ENCODE assay signal across 26 mouse cellular contexts in the genomic region with DNA sequence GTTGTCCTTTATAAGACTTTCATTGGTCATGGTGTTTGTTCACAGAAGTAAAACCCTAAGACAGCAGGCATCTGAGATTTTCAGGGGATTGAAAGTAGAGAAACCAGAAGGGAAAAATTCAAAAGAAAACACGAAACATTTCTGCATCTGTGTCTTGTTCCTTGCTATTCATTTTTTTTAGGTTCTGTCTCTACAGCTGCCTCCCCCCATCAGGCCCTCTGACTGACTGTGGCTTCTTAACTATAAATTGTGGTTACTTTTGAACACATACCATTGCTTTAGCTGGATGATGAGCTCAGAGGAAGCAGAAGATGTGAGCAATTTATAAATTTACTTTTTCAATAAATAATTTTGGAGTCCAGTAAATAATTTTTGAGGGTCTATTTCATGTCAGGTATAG.
"Had no signal": no experiment of that assay in that cellular context is flagged by ENCODE, and none has a peak within 500 bp of the region (broad histone marks: within the 10 kb centered on the region; RNA-seq: fewer than 3 reads in every experiment).

No protein-coding gene starts in this region.

- H3K27ac ChIP-seq: embryonic facial prominence, embryonic 10.5 days; embryonic facial prominence, embryonic 13.5 days; embryonic facial prominence, embryonic 15.5 days; forebrain, embryonic 10.5 days; forebrain, embryonic 12.5 days; forebrain, embryonic 13.5 days; forebrain, embryonic 15.5 days; gastrocnemius, adult 2 months; heart, adult 2 months had no signal

- H3K4me1 ChIP-seq: forebrain, embryonic 10.5 days; forebrain, embryonic 13.5 days had no signal

- H3K27me3 ChIP-seq: embryonic facial prominence, embryonic 12.5 days; embryonic facial prominence, embryonic 13.5 days; embryonic facial prominence, embryonic 15.5 days; forebrain, embryonic 12.5 days; forebrain, embryonic 13.5 days; forebrain, embryonic 15.5 days had no signal

- H3K36me3 ChIP-seq: embryonic facial prominence, embryonic 10.5 days; embryonic facial prominence, embryonic 12.5 days; embryonic facial prominence, embryonic 13.5 days; embryonic facial prominence, embryonic 15.5 days; forebrain, embryonic 10.5 days; forebrain, embryonic 12.5 days; forebrain, embryonic 15.5 days had no signal

- H3K4me2 ChIP-seq: embryonic facial prominence, embryonic 12.5 days; embryonic facial prominence, embryonic 13.5 days; embryonic facial prominence, embryonic 15.5 days; forebrain, embryonic 12.5 days; forebrain, embryonic 13.5 days; forebrain, embryonic 15.5 days had no signal

- H3K4me3 ChIP-seq: embryonic facial prominence, embryonic 10.5 days; embryonic facial prominence, embryonic 12.5 days; embryonic facial prominence, embryonic 13.5 days; embryonic facial prominence, embryonic 15.5 days; erythroblast, embryonic 14.5 days; forebrain, embryonic 10.5 days; forebrain, embryonic 12.5 days; forebrain, embryonic 13.5 days; forebrain, embryonic 15.5 days; gastrocnemius, adult 2 months; heart, adult 2 months had no signal

- DNase-seq: cerebellum, adult 8-10 months; cerebellum, adult 9-10 months; cerebellum, adult 9-11 months; cerebellum, postnatal 10 days; cerebellum, postnatal 14 days; cerebellum, postnatal 25 days; cerebellum, postnatal 36 days; embryo, embryonic 11 days; forebrain, postnatal 0 days; gastrocnemius, adult 2 months; gastrocnemius, postnatal 10 days; gastrocnemius, postnatal 14 days; gastrocnemius, postnatal 25 days; gastrocnemius, postnatal 36 days; heart, adult 11 months; heart, adult 18-20 months; heart, adult 2 months had no signal
